Mouse (Mus musculus) limb, embryonic 11.5 days (tissue): ENCODE results near the gene Iqcf1. TPM values are rescaled to one million over a fixed set of nuclear protein-coding genes. Genes with fewer than 3 reads are reported as not detected.
A peak's percentile ranks its signal among the peaks of the same experiment; 100 is the strongest.

ENCODE experiments used
- ATAC-seq: fragments of 200-750 bp; cut with Nextera tagmentation; 2 replicates; pipeline ENCODE4 v1.8.0; 2017; ENCODE audit warnings: low read depth; ENCODE audit not compliant: insufficient number of reproducible peaks, low FRiP score, low TSS enrichment
- DNase-seq: peaks from one replicate; pipeline ENCODE4 v3.0.0-alpha.2; 2015; ENCODE audit warnings: low spot score
- H3K27ac ChIP-seq: fragments of 300-500 bp; sonication (generic); replicated peaks from 2 replicates; pipeline ENCODE4 v1.5.1; 2014; ENCODE audit warnings: low read depth, mild to moderate bottlenecking, low read length
- H3K27me3 ChIP-seq: fragments of 300-500 bp; sonication (generic); 2 replicates; pipeline ENCODE4 v1.6.1; 2014; ENCODE audit warnings: mild to moderate bottlenecking, low read length, mixed read lengths; ENCODE audit not compliant: control insufficient read depth, insufficient read depth
- H3K36me3 ChIP-seq: fragments of 300-500 bp; sonication (generic); 2 replicates; pipeline ENCODE4 v1.6.1; 2014; ENCODE audit warnings: mild to moderate bottlenecking, low read length, moderate library complexity, mixed read lengths; ENCODE audit not compliant: control insufficient read depth, insufficient read depth
- H3K4me1 ChIP-seq: fragments of 300-500 bp; sonication (generic); 2 replicates; pipeline ENCODE4 v1.6.1; 2014; ENCODE audit warnings: low read length, mixed read lengths; ENCODE audit not compliant: control insufficient read depth, insufficient read depth
- H3K4me2 ChIP-seq: fragments of 300-500 bp; sonication (generic); 2 replicates; pipeline ENCODE4 v1.6.1; 2014; ENCODE audit warnings: low read depth, mild to moderate bottlenecking, moderate library complexity; ENCODE audit not compliant: severe bottlenecking
- H3K4me3 ChIP-seq: fragments of 300-500 bp; sonication (generic); 2 replicates; pipeline ENCODE4 v1.5.1; 2014; ENCODE audit warnings: low read depth, low read length
- H3K9ac ChIP-seq: fragments of 300-500 bp; sonication (generic); 2 replicates; pipeline ENCODE4 v1.6.1; 2014; ENCODE audit warnings: mild to moderate bottlenecking, low read length
- H3K9me3 ChIP-seq: fragments of 300-500 bp; sonication (generic); 2 replicates; pipeline ENCODE4 v1.6.1; 2016; ENCODE audit warnings: low read length; ENCODE audit not compliant: control insufficient read depth
- WGBS: fragments of 180-500 bp; shearing (Covaris S2); extraction: QIAGEN DNeasy Blood & Tissue Kit; methylation state at CpG from one replicate; pipeline ENCODE4 v1.1.7; 2014; 5-methylcytosine and 5-hydroxymethylcytosine counted together
- polyA plus RNA-seq: library from polyadenylated mRNA; unstranded; fragments of >200 nt; fragmentation: Nextera tagmentation; extraction: Ambion mirVana; gene quantifications from 2 replicates; pipeline ENCODE4 v1.2.1, GENCODE M21; 2014

The Iqcf1 gene
- polyA plus RNA-seq, 1 experiment from 2014 or later: not detected

- H3K4me3 ChIP-seq: no peak overlapping the region
- no peak for DNase-seq
- peaks cover 27% of the 10 kb centered on the region for H3K4me1 ChIP-seq
- no peaks in the 10 kb centered on the region for H3K27me3 ChIP-seq
- H3K36me3 ChIP-seq: peaks cover 10% of the 10 kb centered on the region
- H3K9ac ChIP-seq: no peak overlapping the region
- H3K4me2 ChIP-seq: no peak overlapping the region
- no peak overlapping the region for H3K27ac ChIP-seq
- H3K9me3 ChIP-seq: no peaks in the 10 kb centered on the region
- 83% methylated on average over 16 of the region's 16 CpGs for WGBS
- ATAC-seq: no peak
Measured at GRCm38 (mm10) chr9:106461641-106462429, 37.9 kb upstream of the Iqcf1 start.

DNA sequence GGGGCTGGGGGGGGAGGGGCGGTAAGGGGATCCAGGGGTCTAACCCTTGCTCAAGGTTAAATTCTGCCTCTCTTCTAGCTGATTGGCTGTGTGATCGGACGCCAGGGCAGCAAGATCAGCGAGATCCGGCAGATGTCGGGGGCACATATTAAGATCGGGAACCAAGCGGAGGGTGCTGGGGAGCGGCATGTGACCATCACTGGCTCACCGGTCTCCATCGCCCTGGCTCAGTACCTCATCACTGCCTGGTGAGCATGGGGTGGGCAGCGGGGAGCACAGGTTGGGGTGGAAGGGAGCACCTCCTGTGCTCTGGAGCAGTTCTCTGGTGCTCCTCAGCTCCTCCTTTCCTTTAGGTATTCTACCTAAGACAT, 37.4 kb upstream of the Iqcf1 start:
- WGBS: 87% methylated on average over 12 of the region's 12 CpGs
- no peak overlapping the region for H3K4me3 ChIP-seq
- H3K9me3 ChIP-seq: no peaks in the 10 kb centered on the region
- no peak for DNase-seq
- no peak for ATAC-seq
- H3K27ac ChIP-seq: no peak overlapping the region
- H3K36me3 ChIP-seq: peaks cover 10% of the 10 kb centered on the region
- no peak overlapping the region for H3K9ac ChIP-seq
- H3K4me2 ChIP-seq: no peak overlapping the region
- H3K27me3 ChIP-seq: no peaks in the 10 kb centered on the region
- H3K4me1 ChIP-seq: peaks cover 21% of the 10 kb centered on the region

GRCm38 (mm10) chr9:106463122-106464063, 36.4 kb upstream of the Iqcf1 start:
- H3K9me3 ChIP-seq: no peaks in the 10 kb centered on the region
- no peak for ATAC-seq
- peaks cover 10% of the 10 kb centered on the region for H3K36me3 ChIP-seq
- 82% methylated on average over 21 of the region's 21 CpGs for WGBS
- H3K27me3 ChIP-seq: no peaks in the 10 kb centered on the region
- no peak overlapping the region for H3K4me2 ChIP-seq
- DNase-seq: no peak
- no peak overlapping the region for H3K27ac ChIP-seq
- peak overlapping the region; percentile 9; the same call in 1 of the 2 replicates for H3K9ac ChIP-seq
- peaks cover 14% of the 10 kb centered on the region for H3K4me1 ChIP-seq
- H3K4me3 ChIP-seq: no peak overlapping the region

DNA sequence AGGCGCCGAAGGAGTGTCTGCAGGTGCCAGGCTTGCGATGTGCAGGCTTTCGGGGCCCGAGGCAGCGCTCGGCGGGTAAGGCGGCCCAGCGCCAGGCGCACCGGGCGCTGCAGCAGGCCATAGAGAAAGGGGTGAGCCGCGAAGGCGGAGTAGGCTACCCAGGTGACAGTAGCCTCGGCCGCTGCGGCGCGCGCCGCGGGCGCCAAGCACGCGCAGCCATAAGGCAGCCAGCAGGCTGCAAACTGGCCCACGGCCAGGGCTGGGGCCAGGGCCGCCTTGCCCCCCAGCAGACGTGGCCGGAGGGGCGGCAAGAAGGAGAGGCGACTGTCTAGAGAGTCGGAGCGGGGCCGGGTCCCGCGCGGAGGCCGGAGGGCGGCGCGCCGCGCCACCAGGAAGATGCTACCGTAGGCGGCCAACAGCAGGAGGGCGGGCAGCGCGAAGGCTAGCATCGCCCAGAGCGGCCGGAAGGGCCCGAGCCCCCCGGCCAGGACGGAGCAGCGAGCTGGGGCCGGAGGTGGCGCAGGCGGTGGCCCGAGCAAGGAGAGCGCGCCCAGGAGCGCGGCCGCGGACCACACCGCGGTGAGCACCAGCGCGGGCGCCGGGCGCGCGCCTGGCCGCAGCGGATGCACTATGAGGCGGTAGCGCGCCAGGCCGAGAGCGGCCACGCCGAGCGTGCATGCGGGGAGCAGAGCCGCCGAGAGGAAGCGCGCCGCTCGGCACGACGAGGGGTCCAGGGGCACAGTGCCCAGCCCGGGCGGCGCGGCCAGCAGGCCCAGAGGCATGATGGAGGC, 34.8 kb upstream of the Iqcf1 start:
- Histone ChIP-seq H3K36me3 (peaks cover 10% of the 10 kb centered on the region), H3K9ac (peak overlapping the region; percentile 83), H3K27ac (peak overlapping the region; percentile 51; the same call in 1 of the 2 replicates), H3K9me3 (no peaks in the 10 kb centered on the region), H3K4me3 (peak overlapping the region; percentile 49), H3K4me1 (peaks cover 13% of the 10 kb centered on the region), H3K4me2 (peak overlapping the region; percentile 98), H3K27me3 (no peaks in the 10 kb centered on the region)
- WGBS: 1% methylated on average over 90 of the region's 99 CpGs
- DNase-seq (peak; percentile 77), ATAC-seq (peak; percentile 63)

DNA sequence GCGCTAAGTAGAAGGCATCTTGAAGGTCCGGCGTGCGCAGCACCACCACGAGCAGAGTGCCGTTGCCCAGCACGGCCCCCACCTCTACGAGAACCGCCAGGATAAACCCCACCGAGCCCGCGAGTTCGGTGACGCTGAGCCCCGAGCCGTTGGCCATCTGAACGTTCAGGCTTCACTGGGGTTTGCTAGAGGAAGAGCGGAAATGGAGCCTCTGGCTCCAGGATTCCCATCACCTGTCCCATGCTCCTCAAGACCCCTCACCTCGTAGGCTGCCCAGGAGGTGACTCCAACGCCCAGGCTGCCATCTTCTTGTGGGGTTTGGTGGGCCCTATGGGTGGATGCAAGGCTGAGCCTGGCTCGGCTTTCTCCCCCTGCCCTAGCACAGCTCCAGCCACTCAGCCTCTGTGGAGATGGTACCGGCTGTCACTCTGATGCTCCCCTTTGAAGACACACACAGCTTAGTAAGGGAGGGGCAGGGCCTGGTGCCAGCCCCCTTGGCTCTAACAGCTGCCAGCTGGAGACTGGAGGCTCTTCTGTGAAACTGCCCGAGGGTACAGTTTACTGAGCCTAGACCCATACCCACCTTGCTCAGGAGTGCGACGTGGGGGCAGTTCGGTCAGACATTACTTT, 34.1 kb upstream of the Iqcf1 start, which contains the start of gene Gpr62:
Gene Gpr62 (minus strand): TSS at position 368 of the 630 bp plus-strand sequence.
- Histone ChIP-seq H3K9me3 (no peaks in the 10 kb centered on the region), H3K4me1 (peaks cover 11% of the 10 kb centered on the region; the same call in 1 of the 2 replicates), H3K4me2 (peak within 1 kb of the TSS; percentile 98), H3K27me3 (no peaks in the 10 kb centered on the region), H3K9ac (peak within 1 kb of the TSS; percentile 83), H3K27ac (peak within 1 kb of the TSS; percentile 51; the same call in 1 of the 2 replicates), H3K4me3 (peak within 1 kb of the TSS; percentile 49), H3K36me3 (peaks cover 8% of the 10 kb centered on the region)
- ATAC-seq (0 out of 2 replicates have a peak, but pooled peaks have one; percentile 5), DNase-seq (no peak)
- 29% methylated on average over 26 of the region's 26 CpGs for WGBS

DNA sequence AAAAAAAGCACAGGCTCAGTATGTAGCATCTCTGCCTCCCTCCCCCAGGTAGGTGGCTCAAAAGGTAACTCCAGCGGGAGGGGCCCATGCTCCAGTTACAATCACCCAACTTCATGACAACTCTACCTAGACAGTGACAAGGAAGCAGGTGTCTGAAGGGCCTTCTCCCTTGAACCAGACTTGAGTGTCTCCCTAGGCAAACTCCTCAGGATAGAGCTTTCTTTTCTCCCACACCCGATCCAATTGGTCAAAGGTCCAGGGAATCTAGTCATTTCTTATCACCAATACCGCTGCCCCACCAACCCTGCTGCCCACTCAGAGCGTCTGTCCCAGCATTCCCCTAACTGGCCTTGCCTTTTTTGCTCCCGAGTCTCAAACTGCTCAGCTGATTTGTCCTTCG, 33.0 kb upstream of the Iqcf1 start:
- DNase-seq: no peak
- Histone ChIP-seq H3K36me3 (peaks cover 7% of the 10 kb centered on the region), H3K27ac (no peak overlapping the region), H3K27me3 (no peaks in the 10 kb centered on the region), H3K9ac (no peak overlapping the region), H3K4me1 (peaks cover 11% of the 10 kb centered on the region; the same call in 1 of the 2 replicates), H3K4me3 (no peak overlapping the region), H3K4me2 (no peak overlapping the region), H3K9me3 (no peaks in the 10 kb centered on the region)
- ATAC-seq: no peak
- 90% methylated on average over 6 of the region's 6 CpGs for WGBS

DNA sequence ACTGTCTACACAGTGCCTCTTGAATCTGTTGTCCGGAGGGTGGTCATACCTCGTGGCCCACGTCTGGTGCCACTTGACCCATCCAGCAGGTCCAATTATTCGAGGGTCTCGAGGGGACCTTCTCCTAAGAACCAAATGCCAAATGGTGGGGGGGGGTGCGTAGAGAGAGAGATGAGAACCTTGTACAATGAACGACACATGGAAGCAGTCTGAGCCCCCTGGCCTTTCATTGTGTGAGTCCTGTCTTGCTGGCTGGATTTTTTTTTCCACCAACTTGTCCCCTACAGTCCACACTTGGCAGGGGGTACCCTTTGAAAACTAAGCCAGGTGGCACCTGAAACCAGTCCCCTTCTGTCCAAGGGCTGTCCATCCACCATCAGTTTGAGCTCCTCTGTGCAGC, 32.0 kb upstream of the Iqcf1 start:
- DNase-seq (no peak), ATAC-seq (no peak)
- H3K36me3 ChIP-seq: peaks cover 4% of the 10 kb centered on the region
- no peak overlapping the region for H3K4me3 ChIP-seq
- no peak overlapping the region for H3K4me2 ChIP-seq
- no peaks in the 10 kb centered on the region for H3K9me3 ChIP-seq
- WGBS: 91% methylated on average over 7 of the region's 7 CpGs
- H3K9ac ChIP-seq: no peak overlapping the region
- H3K27ac ChIP-seq: no peak overlapping the region
- no peaks in the 10 kb centered on the region for H3K27me3 ChIP-seq
- peaks cover 11% of the 10 kb centered on the region; the same call in 1 of the 2 replicates for H3K4me1 ChIP-seq
